Mouse (Mus musculus) CH12.LX (cell line): ENCODE data around the gene Rasa4. TPM values are rescaled to one million over a fixed set of nuclear protein-coding genes. Genes with fewer than 3 reads are reported as not detected.

ENCODE experiments used
- DNase-seq: peaks from one replicate; pipeline ENCODE4 v3.0.0-alpha.2; 2013; ENCODE audit errors: extremely low read depth
- H3K27ac ChIP-seq: 2 replicates; pipeline ENCODE4 v1.5.1; 2012; ENCODE audit warnings: low read depth, mild to moderate bottlenecking, control low read depth, moderate library complexity; ENCODE audit not compliant: insufficient read depth
- H3K27me3 ChIP-seq: replicated peaks from 2 replicates; pipeline ENCODE3; 2012; ENCODE audit warnings: inconsistent platforms
- H3K36me3 ChIP-seq, 2 experiments: replicated peaks in 1 of 2; 2 replicates each; pipeline versions ENCODE3 to v1.6.1; 2012; ENCODE audit warnings: inconsistent platforms in 1 of 2, low read length in 1 of 2, mild to moderate bottlenecking in 1 of 2, mixed read lengths in 1 of 2, moderate library complexity in 1 of 2; ENCODE audit not compliant: control insufficient read depth in 1 of 2, insufficient read depth in 1 of 2
- H3K4me1 ChIP-seq, 2 experiments: 2 replicates each; pipeline ENCODE4 v1.6.1; 2012; ENCODE audit warnings: inconsistent platforms in 1 of 2, moderate library complexity in 1 of 2; ENCODE audit not compliant: insufficient read depth in 2 of 2, control insufficient read depth in 1 of 2
- H3K4me2 ChIP-seq: 2 replicates; pipeline ENCODE4 v1.6.1; 2012; ENCODE audit warnings: low read depth, mild to moderate bottlenecking, control low read depth; ENCODE audit not compliant: poor library complexity, insufficient read depth, severe bottlenecking
- H3K4me3 ChIP-seq, 3 experiments: fragments of 150-350 bp in 1 of 3; sonication (generic) in 1 of 3; replicated peaks in 1 of 3; 2 replicates each; pipeline versions ENCODE3 to v1.5.1; 2011 to 2012; ENCODE audit warnings: low read depth in 2 of 3, low read length in 2 of 3, mild to moderate bottlenecking in 2 of 3, moderate library complexity in 2 of 3, control low read depth in 1 of 3, improper control_type of control experiment in 1 of 3, inconsistent platforms in 1 of 3, mixed read lengths in 1 of 3; ENCODE audit not compliant: poor library complexity in 1 of 3
- H3K79me2 ChIP-seq: replicated peaks from 2 replicates; pipeline ENCODE4 v1.6.1; 2012; ENCODE audit warnings: mild to moderate bottlenecking, moderate library complexity; ENCODE audit not compliant: control insufficient read depth, poor library complexity, insufficient read depth, severe bottlenecking; ENCODE audit errors: extremely low read depth
- H3K9ac ChIP-seq: 2 replicates; pipeline ENCODE4 v1.6.1; 2012; ENCODE audit warnings: low read depth, mild to moderate bottlenecking, control low read depth, moderate library complexity; ENCODE audit not compliant: insufficient read depth
- H3K9me3 ChIP-seq: replicated peaks from 2 replicates; pipeline ENCODE3; 2012; ENCODE audit warnings: low read length, inconsistent platforms, mixed read lengths
- CHD1 ChIP-seq: IDR thresholded peaks from 2 replicates; pipeline ENCODE4 v1.6.1; 2012; ENCODE audit warnings: low read depth, low read length, improper control_type of control experiment, inconsistent platforms
- E2F4 ChIP-seq: IDR thresholded peaks from 2 replicates; pipeline ENCODE4 v1.6.1; 2011; ENCODE audit warnings: low read depth, low read length, improper control_type of control experiment; ENCODE audit not compliant: insufficient replicate concordance
- ELF1 ChIP-seq: IDR thresholded peaks from 2 replicates; pipeline ENCODE4 v1.6.1; 2014; ENCODE audit warnings: low read depth, mild to moderate bottlenecking, inconsistent platforms, low read length, improper control_type of control experiment
- EP300 ChIP-seq: IDR thresholded peaks from 2 replicates; pipeline ENCODE4 v1.6.1; 2011; ENCODE audit warnings: low read length, improper control_type of control experiment
- GABPA ChIP-seq: IDR thresholded peaks from 2 replicates; pipeline ENCODE4 v1.6.1; 2012; ENCODE audit warnings: low read depth, low read length, improper control_type of control experiment, inconsistent platforms; ENCODE audit not compliant: insufficient replicate concordance
- HCFC1 ChIP-seq: IDR thresholded peaks from 2 replicates; pipeline ENCODE4 v1.6.1; 2012; ENCODE audit warnings: low read depth, mild to moderate bottlenecking, inconsistent platforms, low read length, improper control_type of control experiment
- JUND ChIP-seq: conservative IDR thresholded peaks from 2 replicates; pipeline ENCODE4 v1.6.1; 2011; ENCODE audit warnings: low read depth, low read length, improper control_type of control experiment
- KAT2A ChIP-seq: IDR thresholded peaks from 2 replicates; pipeline ENCODE4 v1.6.1; 2012; ENCODE audit warnings: low read length, improper control_type of control experiment, inconsistent platforms; ENCODE audit not compliant: insufficient replicate concordance
- MAX ChIP-seq: IDR thresholded peaks from 2 replicates; pipeline ENCODE4 v1.6.1; 2011; ENCODE audit warnings: low read length, improper control_type of control experiment
- MAZ ChIP-seq: IDR thresholded peaks from 2 replicates; pipeline ENCODE4 v1.6.1; 2012; ENCODE audit warnings: low read depth, mild to moderate bottlenecking, inconsistent platforms, low read length, improper control_type of control experiment, moderate library complexity
- MEF2A ChIP-seq: IDR thresholded peaks from 2 replicates; pipeline ENCODE4 v1.6.1; 2014; ENCODE audit warnings: low read depth, mild to moderate bottlenecking, inconsistent platforms, low read length, improper control_type of control experiment, borderline replicate concordance
- MXI1 ChIP-seq: IDR thresholded peaks from 2 replicates; pipeline ENCODE4 v1.6.1; 2011; ENCODE audit warnings: mild to moderate bottlenecking, low read depth, low read length, improper control_type of control experiment
- MYC ChIP-seq: IDR thresholded peaks from 2 replicates; pipeline ENCODE4 v1.6.1; 2011; ENCODE audit warnings: low read depth, mild to moderate bottlenecking, improper control_type of control experiment, low read length
- NELFE ChIP-seq: IDR thresholded peaks from 2 replicates; pipeline ENCODE4 v1.6.1; 2011; ENCODE audit warnings: low read depth, low read length, improper control_type of control experiment
- NRF1 ChIP-seq: IDR thresholded peaks from 2 replicates; pipeline ENCODE4 v1.6.1; 2014; ENCODE audit warnings: low read depth, mild to moderate bottlenecking, inconsistent platforms, low read length, improper control_type of control experiment, moderate library complexity
- POLR2A ChIP-seq: IDR thresholded peaks from 2 replicates; pipeline ENCODE4 v1.6.1; 2011; ENCODE audit warnings: low read depth, mild to moderate bottlenecking, improper control_type of control experiment, low read length
- RAD21 ChIP-seq: IDR thresholded peaks from 2 replicates; pipeline ENCODE4 v1.6.1; 2011; ENCODE audit warnings: low read depth, mild to moderate bottlenecking, low read length, improper control_type of control experiment, moderate library complexity
- SIN3A ChIP-seq: IDR thresholded peaks from 2 replicates; pipeline ENCODE4 v1.6.1; 2012; ENCODE audit warnings: low read length, improper control_type of control experiment, inconsistent platforms
- TCF12 ChIP-seq: IDR thresholded peaks from 2 replicates; pipeline ENCODE4 v1.6.1; 2014; ENCODE audit warnings: low read depth, mild to moderate bottlenecking, inconsistent platforms, low read length, improper control_type of control experiment
- UBTF ChIP-seq: IDR thresholded peaks from 2 replicates; pipeline ENCODE4 v1.6.1; 2012; ENCODE audit warnings: low read depth, mild to moderate bottlenecking, inconsistent platforms, low read length, improper control_type of control experiment, moderate library complexity
- USF1 ChIP-seq: IDR thresholded peaks from 2 replicates; pipeline ENCODE4 v1.6.1; 2014; ENCODE audit warnings: low read depth, mild to moderate bottlenecking, inconsistent platforms, low read length, improper control_type of control experiment
- USF2 ChIP-seq: conservative IDR thresholded peaks from 2 replicates; pipeline ENCODE4 v1.6.1; 2011; ENCODE audit warnings: low read depth, low read length, improper control_type of control experiment
- ZC3H11A ChIP-seq: IDR thresholded peaks from 2 replicates; pipeline ENCODE4 v1.6.1; 2012; ENCODE audit warnings: low read depth, mild to moderate bottlenecking, inconsistent platforms, low read length, improper control_type of control experiment
- ZKSCAN1 ChIP-seq: IDR thresholded peaks from 2 replicates; pipeline ENCODE4 v1.6.1; 2012; ENCODE audit warnings: low read depth, inconsistent platforms, low read length, improper control_type of control experiment, borderline replicate concordance
- ZMIZ1 ChIP-seq: IDR thresholded peaks from 2 replicates; pipeline ENCODE4 v1.6.1; 2012; ENCODE audit warnings: low read depth, mild to moderate bottlenecking, inconsistent platforms, low read length, improper control_type of control experiment
- ZNF384 ChIP-seq: IDR thresholded peaks from 2 replicates; pipeline ENCODE4 v1.6.1; 2012; ENCODE audit warnings: low read depth, low read length, improper control_type of control experiment, inconsistent platforms
- dilution Hi-C: fragments of 300-500 bp; cut with MboI; formaldehyde crosslinking; loops from 2 replicates; pipeline ENCODE4 v1.14.3; 2020; ENCODE audit warnings: low sequenced_read_pairs; ENCODE audit not compliant: extremely low pct_unique_long_range_greater_than_20kb, extremely low pct_ligation_motif_present
- in situ Hi-C: fragments of 300-500 bp; cut with MboI; formaldehyde crosslinking; loops from 3 replicates; pipeline ENCODE4 v1.14.3; 2019; ENCODE audit warnings: low sequenced_read_pairs, low pct_ligation_motif_present, low pct_unique_long_range_greater_than_20kb, mixed read lengths
- polyA plus RNA-seq: library from polyadenylated mRNA; unstranded; fragments of >175 nt; gene quantifications from 2 replicates; pipeline ENCODE4 v1.2.1, GENCODE M21; 2012; ENCODE audit warnings: low read depth; ENCODE audit not compliant: insufficient read length
- total RNA-seq, 2 experiments: library from RNA; depleted of rRNA; stranded (reverse); fragments of 300-350 nt in 1 of 2; fragments of >200 nt in 1 of 2; gene quantifications; 2 replicates each; pipeline ENCODE4 v1.2.3; 2012 to 2014

The Rasa4 gene
- total and polyA plus RNA-seq, 3 experiments, result 0.07 to 1.3 (median 0.16) TPM

DNA sequence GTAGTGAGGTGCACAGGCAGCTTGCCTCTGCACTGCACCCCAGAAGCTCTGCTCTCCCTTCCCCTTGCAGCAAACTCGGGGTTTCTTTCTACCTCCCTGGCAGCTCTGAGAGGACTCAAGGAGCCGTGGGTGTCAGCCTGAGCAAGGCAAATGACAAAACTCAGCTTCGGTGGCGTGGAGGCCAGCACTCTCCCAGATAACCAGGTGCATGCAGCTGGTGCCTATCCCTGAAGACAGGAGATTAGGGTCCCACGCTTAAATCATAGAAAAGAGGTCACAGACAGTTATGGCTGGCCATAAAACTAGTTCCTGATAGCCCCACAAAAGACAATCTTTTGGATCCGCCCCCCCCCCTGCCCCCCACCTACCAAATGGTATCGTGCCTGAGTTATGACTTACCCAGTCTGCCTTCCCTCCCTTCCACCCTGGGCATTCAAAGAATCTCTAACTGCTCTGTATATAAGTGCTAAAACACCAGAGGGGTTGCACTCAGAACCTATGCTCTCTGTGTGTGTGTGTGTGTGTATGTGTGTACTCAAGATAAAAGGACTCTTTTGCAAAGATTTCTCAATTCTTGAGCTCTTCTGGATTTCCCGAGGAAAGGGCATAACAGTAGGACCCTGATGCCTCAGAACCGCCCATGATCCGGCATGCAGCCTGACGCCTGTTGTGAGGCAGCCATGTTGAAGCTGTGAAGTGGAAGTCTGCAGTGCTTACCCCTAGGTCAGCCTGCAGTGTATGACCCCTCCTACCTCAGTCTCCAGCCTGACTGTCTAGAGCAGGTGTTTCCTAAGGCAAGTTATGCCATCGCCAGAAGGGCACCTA, 61.1 kb downstream of the Rasa4 start:
- Histone ChIP-seq H3K9ac (no peak overlapping the region), H3K4me1 (peaks cover 6 to 32% of the 10 kb centered on the region in 2 experiments; a peak in 3 of 4 replicates), H3K4me3 (no peak overlapping the region), H3K9me3 (peaks cover 7% of the 10 kb centered on the region), H3K27me3 (no peaks in the 10 kb centered on the region), H3K4me2 (no peak overlapping the region), H3K27ac (no peak overlapping the region), H3K36me3 (peaks cover 20 to 27% of the 10 kb centered on the region in 2 experiments), H3K79me2 (no peaks in the 10 kb centered on the region)
- DNase-seq, result no peak
- in situ Hi-C loops, result no loop called here
- dilution Hi-C loops, result no loop called here
- TF ChIP-seq USF2 (no peak), UBTF (no peak), EP300 (no peak), JUND (no peak), ZC3H11A (no peak), POLR2A (no peak), NRF1 (no peak), MEF2A (no peak), GABPA (no peak), MYC (no peak), ELF1 (no peak), MAX (no peak), NELFE (no peak), CHD1 (no peak), MAZ (no peak), HCFC1 (no peak), E2F4 (no peak), TCF12 (no peak), USF1 (no peak)

DNA sequence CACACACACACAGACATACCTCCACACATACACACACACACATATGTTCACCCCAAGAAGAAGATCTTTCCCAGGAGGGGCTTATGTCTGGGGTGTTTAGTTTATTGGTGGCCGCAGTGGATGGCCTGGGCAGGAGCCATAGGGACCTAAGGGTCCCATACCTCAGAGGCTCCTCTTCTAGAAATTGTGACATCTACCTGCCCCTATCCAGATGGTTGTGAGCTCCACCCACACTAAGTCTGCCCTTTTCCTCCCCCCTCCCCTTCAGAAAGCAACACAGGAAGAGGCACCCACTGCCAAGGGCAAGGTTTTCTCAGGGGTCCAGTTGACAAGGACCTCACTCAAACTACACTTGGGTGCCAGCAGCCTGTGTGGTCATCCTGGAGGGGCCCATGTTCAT, 63.2 kb downstream of the Rasa4 start:
- in situ Hi-C loops, result no loop called here
- Histone ChIP-seq H3K79me2 (no peaks in the 10 kb centered on the region), H3K27me3 (no peaks in the 10 kb centered on the region), H3K4me2 (no peak overlapping the region), H3K9me3 (peaks cover 7% of the 10 kb centered on the region), H3K9ac (no peak overlapping the region), H3K4me3 (no peak overlapping the region), H3K4me1 (peaks cover 6 to 38% of the 10 kb centered on the region in 2 experiments; a peak in 3 of 4 replicates), H3K36me3 (peaks cover 2 to 11% of the 10 kb centered on the region in 2 experiments), H3K27ac (no peak overlapping the region)
- no peak for DNase-seq
- TF ChIP-seq HCFC1 (no peak), SIN3A (no peak), MXI1 (no peak), KAT2A (no peak), RAD21 (no peak), ZKSCAN1 (no peak), ZMIZ1 (no peak), TCF12 (no peak), ELF1 (no peak), ZC3H11A (no peak), ZNF384 (no peak)
- dilution Hi-C loops, result no loop called here
